Comparison of ENCODE assay signal across 8 mouse cellular contexts in the genomic region with DNA sequence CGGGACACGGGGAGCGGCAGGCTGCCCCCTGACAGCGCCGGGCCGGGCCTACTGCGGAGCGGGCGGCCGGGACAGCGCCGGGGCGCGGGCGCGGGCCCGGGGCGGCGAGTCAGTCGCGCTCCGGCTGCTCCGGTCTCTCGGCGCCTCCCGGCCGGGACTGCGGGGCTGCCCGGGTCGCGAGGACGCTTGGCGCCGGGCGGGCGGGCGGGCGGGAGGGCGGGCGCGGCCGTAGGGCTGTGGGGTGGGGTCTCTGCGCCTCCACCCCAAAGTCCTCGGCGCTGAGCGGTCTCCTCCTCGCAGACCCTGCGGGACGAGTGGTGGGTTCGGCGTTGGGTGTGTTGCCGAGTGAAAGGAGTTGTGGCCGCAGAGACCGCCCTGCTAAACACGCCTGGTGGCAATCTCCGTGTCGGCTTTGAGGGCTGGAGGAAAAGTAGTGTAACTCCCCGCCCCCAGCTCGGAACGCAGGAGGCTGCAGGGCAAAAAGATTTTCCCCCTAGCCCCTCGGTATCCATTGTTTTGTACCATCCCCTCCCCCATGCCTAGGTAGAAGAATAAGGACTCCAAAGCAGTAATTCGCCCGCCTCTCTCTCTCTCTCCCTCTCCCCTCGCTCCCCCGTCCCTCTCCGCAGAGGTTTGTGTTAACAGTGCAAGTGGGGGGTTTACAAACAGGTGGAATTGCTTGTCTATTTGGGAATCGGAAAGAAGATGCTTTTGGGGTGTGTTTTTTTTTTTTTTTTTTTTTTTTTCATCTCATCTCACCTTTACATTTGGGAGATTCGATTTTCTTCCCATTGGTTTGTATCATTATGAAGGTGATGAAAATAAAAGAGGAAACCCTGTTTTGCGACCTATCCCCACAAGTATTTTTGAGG. TPM values are rescaled to one million over a fixed set of nuclear protein-coding genes. Genes with fewer than 3 reads are reported as not detected.
DNase-seq lines count a peak whose midpoint lies in the region; ATAC-seq and TF ChIP-seq lines count a peak whose summit lies in the region.

No protein-coding gene starts in this region.

- WGBS in forebrain, embryonic 14.5 days: under 1% methylated on average over 41 of the region's 69 CpGs

- peak; percentile 6 for ATAC-seq in forebrain, embryonic 14.5 days

- no peaks in the 10 kb centered on the region for H3K9me3 ChIP-seq in MEL (replicated peaks; ENCODE audit: insufficient read depth, low read length)
- H3K9me3 ChIP-seq in forebrain, embryonic 14.5 days (replicated peaks; ENCODE audit: control insufficient read depth, low read length): no peaks in the 10 kb centered on the region

- peak; percentile 81 for DNase-seq in MEL (ENCODE audit: low read depth, low spot score)
- DNase-seq in c-Kit-positive CD71-positive TER-119-positive erythroid progenitor cells, embryonic 14.5 days (ENCODE audit: low spot score): peak; percentile 48
- DNase-seq in forebrain, embryonic 14.5 days (ENCODE audit: low spot score): peak; percentile 71
- DNase-seq in heart, postnatal 25 days (ENCODE audit: low spot score): peak; percentile 26
- peak; percentile 57 to 58 for DNase-seq in layer of hippocampus, postnatal 10 days (ENCODE audit: low spot score in 2 of 2)
- DNase-seq in lung, postnatal 36 days: peak; percentile 58
- DNase-seq in right cerebral cortex, postnatal 14 days: peak; percentile 36
- DNase-seq in urinary bladder, postnatal 4 days (ENCODE audit: low spot score in 2 of 2): peak; percentile 35 to 61

- peaks cover 4 to 51% of the 10 kb centered on the region in 2 experiments; a peak in 3 of 4 replicates for H3K36me3 ChIP-seq in MEL (ENCODE audit: control insufficient read depth in 1 of 2, insufficient read depth in 2 of 2, low read length in 2 of 2)
- peaks cover 7% of the 10 kb centered on the region; the same call in 1 of the 2 replicates for H3K36me3 ChIP-seq in forebrain, embryonic 14.5 days (ENCODE audit: control insufficient read depth, insufficient read depth, low read length)

- H3K79me2 ChIP-seq in MEL (ENCODE audit: control insufficient read depth, insufficient read depth, low read length, poor library complexity): peaks cover 42% of the 10 kb centered on the region

- peaks cover 22 to 49% of the 10 kb centered on the region in 2 experiments for H3K4me1 ChIP-seq in MEL (ENCODE audit: control insufficient read depth in 1 of 2, insufficient read depth in 2 of 2, low read length in 2 of 2)
- H3K4me1 ChIP-seq in forebrain, embryonic 14.5 days (ENCODE audit: control insufficient read depth, insufficient read depth, low read length): peaks cover 12% of the 10 kb centered on the region

- TF ChIP-seq RAD21 in MEL (IDR thresholded peaks at IDR 0.05; ENCODE audit: low read depth, low read length): no peak

- peak overlapping the region; percentile 81 for H3K27ac ChIP-seq in MEL (ENCODE audit: control insufficient read depth, low read depth, low read length)
- H3K27ac ChIP-seq in forebrain, embryonic 14.5 days (ENCODE audit: low read depth, low read length): peak overlapping the region; percentile 95

- TF ChIP-seq POLR2A in MEL (IDR thresholded peaks at IDR 0.05; ENCODE audit: control insufficient read depth in 1 of 2, insufficient read depth in 1 of 2, low read depth in 1 of 2, low read length in 2 of 2, poor library complexity in 1 of 2): no peak

- peak overlapping the region; percentile 58 for H3K4me2 ChIP-seq in forebrain, embryonic 14.5 days (ENCODE audit: low read length)

- H3K9ac ChIP-seq in MEL (ENCODE audit: control insufficient read depth, low read depth, low read length, poor library complexity, severe bottlenecking): peak overlapping the region; percentile 97
- peak overlapping the region; percentile 94 for H3K9ac ChIP-seq in forebrain, embryonic 14.5 days (ENCODE audit: low read length)

- peak overlapping the region; percentile 72 to 95 for H3K4me3 ChIP-seq in MEL (ENCODE audit: control insufficient read depth in 1 of 2, insufficient read depth in 1 of 2, low read depth in 2 of 2, low read length in 2 of 2)
- H3K4me3 ChIP-seq in forebrain, embryonic 14.5 days (ENCODE audit: low read depth, low read length): peak overlapping the region; percentile 85

- no peak for TF ChIP-seq CTCF in MEL (IDR thresholded peaks at IDR 0.05 in 2 of 3, conservative IDR thresholded peaks at IDR 0.05 in 1 of 3; ENCODE audit: control insufficient read depth in 1 of 3, insufficient read depth in 1 of 3, low read depth in 2 of 3, low read length in 3 of 3, poor library complexity in 1 of 3, severe bottlenecking in 1 of 3)

- H3K27me3 ChIP-seq in MEL (ENCODE audit: control insufficient read depth in 1 of 2, insufficient read depth in 2 of 2, low read length in 2 of 2): no peaks in the 10 kb centered on the region
- no peaks in the 10 kb centered on the region for H3K27me3 ChIP-seq in forebrain, embryonic 14.5 days (replicated peaks; ENCODE audit: control insufficient read depth, insufficient read depth, low read length)

- intact Hi-C loops in heart, postnatal 25 days (cut with DNase I): loop anchor here (5.0 kb wide), 2 partner anchors 82 to 102 kb away; no protein-coding TSS in a partner anchor

- TF ChIP-seq EP300 in MEL (IDR thresholded peaks at IDR 0.05; ENCODE audit: low read depth in 1 of 2, low read length in 2 of 2): 0 out of 4 replicates have a peak, but pooled peaks of 1 of the 2 experiments have one; percentile 35

TF ChIP-seq in MEL, 35 proteins besides CTCF, POLR2A, EP300 and RAD21 (continues in another document):
- TF ChIP-seq UBTF (IDR thresholded peaks at IDR 0.05; ENCODE audit: borderline replicate concordance, insufficient read depth, low read depth, low read length) (peak; percentile 78; the same call in 1 of the 2 replicates), ZNF384 (IDR thresholded peaks at IDR 0.05; ENCODE audit: low read depth, low read length) (peak; percentile 66; the same call in 1 of the 2 replicates), USF1 (IDR thresholded peaks at IDR 0.05; ENCODE audit: low read depth, low read length) (no peak), ELF1 (IDR thresholded peaks at IDR 0.05; ENCODE audit: low read depth, low read length) (no peak), GABPA (IDR thresholded peaks at IDR 0.05; ENCODE audit: low read depth, low read length) (no peak), POLR2AphosphoS2 (IDR thresholded peaks at IDR 0.05; ENCODE audit: low read length) (no peak), MAFK (IDR thresholded peaks at IDR 0.05; ENCODE audit: borderline replicate concordance, low read depth, low read length) (no peak), NELFE (IDR thresholded peaks at IDR 0.05; ENCODE audit: low read depth, low read length) (no peak; the same call in 1 of the 2 replicates), MAZ (IDR thresholded peaks at IDR 0.05; ENCODE audit: low read depth, low read length) (0 out of 2 replicates have a peak, but pooled peaks have one; percentile 22), SMC3 (IDR thresholded peaks at IDR 0.05; ENCODE audit: low read depth, low read length) (no peak; the same call in 1 of the 2 replicates), USF2 (IDR thresholded peaks at IDR 0.05; ENCODE audit: borderline replicate concordance in 1 of 2, insufficient read depth in 1 of 2, low read depth in 1 of 2, low read length in 2 of 2) (no peak), ZMIZ1 (IDR thresholded peaks at IDR 0.05; ENCODE audit: low read depth, low read length) (no peak), POLR2AphosphoS5 (IDR thresholded peaks at IDR 0.05; ENCODE audit: borderline replicate concordance, low read depth, low read length) (no peak), ZKSCAN1 (IDR thresholded peaks at IDR 0.05; ENCODE audit: low read depth, low read length) (no peak), MEF2A (IDR thresholded peaks at IDR 0.05; ENCODE audit: extremely low read depth, insufficient replicate concordance, low read depth, low read length, poor library complexity, severe bottlenecking) (no peak), TBP (IDR thresholded peaks at IDR 0.05; ENCODE audit: low read depth, low read length) (no peak), TCF12 (IDR thresholded peaks at IDR 0.05; ENCODE audit: low read depth, low read length) (0 out of 2 replicates have a peak, but pooled peaks have one; percentile 20), NRF1 (IDR thresholded peaks at IDR 0.05; ENCODE audit: insufficient read depth, low read depth, low read length, poor library complexity, severe bottlenecking) (no peak), CHD1 (IDR thresholded peaks at IDR 0.05; ENCODE audit: low read depth, low read length) (no peak), ZC3H11A (IDR thresholded peaks at IDR 0.05; ENCODE audit: low read depth, low read length) (no peak), GATA1 (IDR thresholded peaks at IDR 0.05; ENCODE audit: low read depth, low read length) (no peak), RCOR1 (IDR thresholded peaks at IDR 0.05; ENCODE audit: low read depth, low read length) (no peak), HCFC1 (IDR thresholded peaks at IDR 0.05; ENCODE audit: low read depth, low read length) (no peak; the same call in none of the 2 replicates), MXI1 (IDR thresholded peaks at IDR 0.05; ENCODE audit: low read depth, low read length) (peak; percentile 59), BHLHE40 (IDR thresholded peaks at IDR 0.05; ENCODE audit: borderline replicate concordance, low read depth, low read length) (no peak)

RNA-seq across cellular contexts. Expression of a gene that starts 1.0 kb away (rescaled TPM):
- total RNA-seq in MEL (2012; rRNA removed): 71.3 and 81.9 TPM in 2 replicates
- 10 to 100 TPM in 1 of 2 experiments, not detected in 1; 75.9 TPM for polyA plus RNA-seq in MEL (2012; ENCODE audit: insufficient read depth in 1 of 2, insufficient read length in 2 of 2, low read depth in 1 of 2, low replicate concordance in 2 of 2, missing spikeins in 1 of 2)
- polyA plus RNA-seq in forebrain, embryonic 14.5 days (2014; fragmentation: Nextera tagmentation; extraction: Ambion mirVana): 174 and 180 TPM in 2 replicates
- total RNA-seq in heart, postnatal 25 days (2021): 10 to 100 TPM; 36.5 to 38.7 TPM
- 10 to 100 TPM; 91.9 to 92.8 TPM for total RNA-seq in layer of hippocampus, postnatal 10 days (2021)

RNA-seq across cellular contexts. Expression of a gene that starts 1.3 kb away (rescaled TPM):
- 33.4 and 37.0 TPM in 2 replicates for total RNA-seq in MEL (2012; rRNA removed)
- polyA plus RNA-seq in MEL (2012; ENCODE audit: insufficient read depth in 1 of 2, insufficient read length in 2 of 2, low read depth in 1 of 2, low replicate concordance in 2 of 2, missing spikeins in 1 of 2): 10 to 100 TPM in 1 of 2 experiments, not detected in 1; 55.6 TPM
- polyA plus RNA-seq in forebrain, embryonic 14.5 days (2014; fragmentation: Nextera tagmentation; extraction: Ambion mirVana): 49.6 and 61.1 TPM in 2 replicates
- 10 to 100 TPM; 27.6 to 30.5 TPM for total RNA-seq in heart, postnatal 25 days (2021)
- 10 to 100 TPM; 50.3 to 56.3 TPM for total RNA-seq in layer of hippocampus, postnatal 10 days (2021)

RNA-seq across cellular contexts. Expression of a gene that starts 53.4 kb away (rescaled TPM):
- total RNA-seq in MEL (2012; rRNA removed): 19.7 and 30.0 TPM in 2 replicates
- 10 to 100 TPM in 1 of 2 experiments, not detected in 1; 37.6 TPM for polyA plus RNA-seq in MEL (2012; ENCODE audit: insufficient read depth in 1 of 2, insufficient read length in 2 of 2, low read depth in 1 of 2, low replicate concordance in 2 of 2, missing spikeins in 1 of 2)
- polyA plus RNA-seq in forebrain, embryonic 14.5 days (2014; fragmentation: Nextera tagmentation; extraction: Ambion mirVana): 62.1 and 75.4 TPM in 2 replicates
- total RNA-seq in heart, postnatal 25 days (2021): 10 to 100 TPM; 20.9 to 25.1 TPM
- total RNA-seq in layer of hippocampus, postnatal 10 days (2021): 100 to 1,000 TPM; 110 to 118 TPM

Comparison
In these comparisons a context has a peak if more than half of its experiments do, and no peak if none do; other contexts are left out.
1. Peak in every context shown above with its lines: DNase-seq, ATAC-seq, H3K4me3 ChIP-seq and H3K27ac ChIP-seq.
2. DNase-seq: peak in every context shown above with its lines; median percentile 81 in MEL; 71 in forebrain, embryonic 14.5 days; 58 in lung, postnatal 36 days; 58 in layer of hippocampus, postnatal 10 days; 48 in c-Kit-positive CD71-positive TER-119-positive erythroid progenitor cells, embryonic 14.5 days; 48 in urinary bladder, postnatal 4 days; 36 in right cerebral cortex, postnatal 14 days; 26 in heart, postnatal 25 days.